Mouse (Mus musculus): ENCODE results near the gene Abcg8.

Gene Abcg8

GRCm38 (mm10) chr17:84675951-84676366, at the start of gene Abcg8:
Abcg8 (plus strand) TSS chr17:84676302.
- no peak for DNase-seq

- DNase-seq = peak; percentile 17 to 41
These were observed 49.2 kb upstream of the Abcg8 start for GRCm38 (mm10) chr17:84626857-84627305.

GRCm38 (mm10) chr17:84627721-84628120, 48.4 kb upstream of the Abcg8 start:
- DNase-seq = no peak

- no peak for DNase-seq
These were observed 47.5 kb upstream of the Abcg8 start for GRCm38 (mm10) chr17:84628611-84629010.

GRCm38 (mm10) chr17:84631836-84632235, 44.3 kb upstream of the Abcg8 start:
- DNase-seq = no peak

GRCm38 (mm10) chr17:84633443-84633842, 42.7 kb upstream of the Abcg8 start:
- no peak for DNase-seq

- no peak for DNase-seq
These were observed 39.8 kb upstream of the Abcg8 start for GRCm38 (mm10) chr17:84636328-84636727.

GRCm38 (mm10) chr17:84637971-84638370, 38.1 kb upstream of the Abcg8 start:
- no peak for DNase-seq

GRCm38 (mm10) chr17:84639796-84640378, 36.2 kb upstream of the Abcg8 start:
- DNase-seq = no peak

GRCm38 (mm10) chr17:84641893-84642292, 34.2 kb upstream of the Abcg8 start:
- DNase-seq = peak in 1 of 2 experiments; percentile 17

GRCm38 (mm10) chr17:84642324-84642723, 33.8 kb upstream of the Abcg8 start:
- no peak for DNase-seq

- DNase-seq = no peak
These were observed 31.6 kb upstream of the Abcg8 start for GRCm38 (mm10) chr17:84644292-84645050.

GRCm38 (mm10) chr17:84645119-84645518, 31.0 kb upstream of the Abcg8 start:
- no peak for DNase-seq

- DNase-seq = no peak
These were observed 30.2 kb upstream of the Abcg8 start for GRCm38 (mm10) chr17:84645894-84646293.

GRCm38 (mm10) chr17:84646477-84646876, 29.6 kb upstream of the Abcg8 start:
- no peak for DNase-seq

- no peak for DNase-seq
These were observed 28.5 kb upstream of the Abcg8 start for GRCm38 (mm10) chr17:84647630-84648029.

GRCm38 (mm10) chr17:84650302-84651017, 25.6 kb upstream of the Abcg8 start:
- no peak for DNase-seq

GRCm38 (mm10) chr17:84653544-84653943, 22.6 kb upstream of the Abcg8 start:
- DNase-seq = no peak

- DNase-seq = no peak
These were observed 19.9 kb upstream of the Abcg8 start for GRCm38 (mm10) chr17:84656205-84656604.

- DNase-seq = no peak
These were observed 19.3 kb upstream of the Abcg8 start for GRCm38 (mm10) chr17:84656653-84657421.

- no peak for DNase-seq
These were observed 18.7 kb upstream of the Abcg8 start for GRCm38 (mm10) chr17:84657422-84657732.

GRCm38 (mm10) chr17:84657782-84658181, 18.3 kb upstream of the Abcg8 start:
- DNase-seq = no peak

- no peak for DNase-seq
These were observed 17.9 kb upstream of the Abcg8 start for GRCm38 (mm10) chr17:84658195-84658594.
